Mouse (Mus musculus) hindbrain, postnatal 0 days (tissue): ENCODE results near the gene Ubfd1. TPM values are rescaled to one million over a fixed set of nuclear protein-coding genes. Genes with fewer than 3 reads are reported as not detected.

ENCODE experiments used
- ATAC-seq: fragments of 200-750 bp; cut with Nextera tagmentation; 2 replicates; pipeline ENCODE4 v1.8.0; 2017; ENCODE audit warnings: mild to moderate bottlenecking, moderate TSS enrichment, moderate library complexity
- DNase-seq: peaks from one replicate; pipeline ENCODE4 v3.0.0-alpha.2; 2015; ENCODE audit warnings: low spot score
- H3K27ac ChIP-seq: fragments of 300-500 bp; sonication (generic); 2 replicates; pipeline ENCODE4 v1.5.1; 2014; ENCODE audit warnings: mild to moderate bottlenecking
- H3K27me3 ChIP-seq: fragments of 300-500 bp; sonication (generic); 2 replicates; pipeline ENCODE4 v1.6.1; 2014; ENCODE audit warnings: low read length, mixed read lengths; ENCODE audit not compliant: insufficient read depth
- H3K36me3 ChIP-seq: fragments of 300-500 bp; sonication (generic); 2 replicates; pipeline ENCODE4 v1.6.1; 2014; ENCODE audit warnings: low read length, mixed read lengths; ENCODE audit not compliant: insufficient read depth
- H3K4me1 ChIP-seq: fragments of 300-500 bp; sonication (generic); 2 replicates; pipeline ENCODE4 v1.6.1; 2014; ENCODE audit warnings: antibody characterized with exemption, low read length, mixed read lengths; ENCODE audit not compliant: insufficient read depth
- H3K4me2 ChIP-seq: fragments of 300-500 bp; sonication (generic); 2 replicates; pipeline ENCODE4 v1.6.1; 2014; ENCODE audit warnings: low read depth, mild to moderate bottlenecking, low read length, moderate library complexity, mixed read lengths
- H3K4me3 ChIP-seq: fragments of 300-500 bp; sonication (generic); 2 replicates; pipeline ENCODE4 v1.5.1; 2014; ENCODE audit warnings: low read length
- H3K9ac ChIP-seq: fragments of 300-500 bp; sonication (generic); replicated peaks from 2 replicates; pipeline ENCODE4 v1.6.1; 2014; ENCODE audit warnings: mild to moderate bottlenecking, low read length, moderate library complexity, mixed read lengths
- H3K9me3 ChIP-seq: fragments of 300-500 bp; sonication (generic); 2 replicates; pipeline ENCODE4 v1.6.1; 2016; ENCODE audit warnings: low read length, mixed read lengths
- CTCF ChIP-seq: IDR thresholded peaks from 2 replicates; pipeline ENCODE4 v1.5.1; 2016; ENCODE audit warnings: antibody characterized with exemption, control low read depth, low read depth
- WGBS: fragments of 180-500 bp; shearing (Covaris S2); extraction: QIAGEN DNeasy Blood & Tissue Kit; methylation state at CpG from one replicate; pipeline ENCODE4 v1.1.7; 2014; 5-methylcytosine and 5-hydroxymethylcytosine counted together
- polyA plus RNA-seq: library from polyadenylated mRNA; unstranded; fragments of >200 nt; fragmentation: Nextera tagmentation; extraction: Ambion mirVana; gene quantifications from 2 replicates; pipeline ENCODE4 v1.2.1, GENCODE M21; 2015
- total RNA-seq: library from RNA; depleted of rRNA; stranded (reverse); fragments of >200 nt; gene quantifications from 2 replicates; pipeline ENCODE4 v1.2.3, GENCODE M21; 2014; rRNA removed

The Ubfd1 gene
- total and polyA plus RNA-seq, 2 experiments from 2014 or later: 60.7 to 130 TPM

GRCm38 (mm10) chr7:122101747-122102244 lies 34.8 kb downstream of the Ubfd1 start, which contains the start of gene Ndufab1:
Gene Ndufab1 (minus strand): TSS chr7:122101886.
- peak; percentile 97 for DNase-seq
- Histone ChIP-seq H3K27me3 (no peaks in the 10 kb centered on the region), H3K4me3 (peak within 1 kb of the TSS; percentile 71), H3K4me2 (peak within 1 kb of the TSS; percentile 72), H3K36me3 (no peaks in the 10 kb centered on the region), H3K4me1 (peaks cover 10% of the 10 kb centered on the region), H3K9me3 (no peaks in the 10 kb centered on the region), H3K27ac (peak within 1 kb of the TSS; percentile 73), H3K9ac (peak within 1 kb of the TSS; percentile 76)
- WGBS: under 1% methylated on average over 34 of the region's 43 CpGs
- TF ChIP-seq CTCF: peak; percentile 67
- peak; percentile 99 for ATAC-seq

GRCm38 (mm10) chr7:122108206-122108605 lies 41.2 kb downstream of the Ubfd1 start:
- no peaks in the 10 kb centered on the region for H3K4me1 ChIP-seq
- WGBS: 97% methylated on average over 6 of the region's 6 CpGs
- H3K27me3 ChIP-seq: no peaks in the 10 kb centered on the region
- H3K4me2 ChIP-seq: no peak overlapping the region
- ATAC-seq (no peak), DNase-seq (no peak)
- peaks cover 4% of the 10 kb centered on the region; the same call in 1 of the 2 replicates for H3K36me3 ChIP-seq
- no peak overlapping the region for H3K9ac ChIP-seq
- no peak overlapping the region for H3K27ac ChIP-seq
- no peak for TF ChIP-seq CTCF
- no peak overlapping the region for H3K4me3 ChIP-seq
- no peaks in the 10 kb centered on the region for H3K9me3 ChIP-seq

- WGBS: 85% methylated on average over 4 of the region's 4 CpGs
- TF ChIP-seq CTCF: no peak
- Histone ChIP-seq H3K9me3 (no peaks in the 10 kb centered on the region), H3K4me3 (no peak overlapping the region), H3K9ac (no peak overlapping the region), H3K4me1 (no peaks in the 10 kb centered on the region), H3K27ac (no peak overlapping the region), H3K4me2 (no peak overlapping the region), H3K27me3 (no peaks in the 10 kb centered on the region), H3K36me3 (peaks cover 5% of the 10 kb centered on the region)
- no peak for DNase-seq
- no peak for ATAC-seq
Measured at GRCm38 (mm10) chr7:122123518-122123917, 56.5 kb downstream of the Ubfd1 start.

- H3K27me3 ChIP-seq: no peaks in the 10 kb centered on the region
- WGBS: 71% methylated on average over 8 of the region's 8 CpGs
- H3K4me1 ChIP-seq: no peaks in the 10 kb centered on the region
- H3K9ac ChIP-seq: no peak overlapping the region
- ATAC-seq (no peak), DNase-seq (no peak)
- H3K27ac ChIP-seq: no peak overlapping the region
- peaks cover 5% of the 10 kb centered on the region for H3K36me3 ChIP-seq
- no peak overlapping the region for H3K4me3 ChIP-seq
- peak; percentile 23 for TF ChIP-seq CTCF
- no peak overlapping the region for H3K4me2 ChIP-seq
- no peaks in the 10 kb centered on the region for H3K9me3 ChIP-seq
Measured at GRCm38 (mm10) chr7:122125636-122126035, 58.7 kb downstream of the Ubfd1 start.

- no peaks in the 10 kb centered on the region for H3K27me3 ChIP-seq
- ATAC-seq: no peak
- H3K36me3 ChIP-seq: peaks cover 5% of the 10 kb centered on the region; the same call in 1 of the 2 replicates
- no peak overlapping the region for H3K4me3 ChIP-seq
- H3K4me1 ChIP-seq: no peaks in the 10 kb centered on the region
- H3K27ac ChIP-seq: no peak overlapping the region
- H3K4me2 ChIP-seq: no peak overlapping the region
- H3K9me3 ChIP-seq: no peaks in the 10 kb centered on the region
- no peak overlapping the region for H3K9ac ChIP-seq
- 96% methylated on average over 11 of the region's 11 CpGs for WGBS
- DNase-seq: no peak
- TF ChIP-seq CTCF: no peak
Measured at GRCm38 (mm10) chr7:122126946-122127345, 60.0 kb downstream of the Ubfd1 start.

Other genes starting within 250 kb of the Ubfd1 start
- 0.07 and 0.16 TPM in 2 replicates for gene Scnn1b, start 202.1 kb upstream of the Ubfd1 start, total RNA-seq
- 0.25 and 0.29 TPM in 2 replicates for gene Scnn1b, start 202.1 kb upstream of the Ubfd1 start, polyA plus RNA-seq
- gene Cog7, start 85.5 kb upstream of the Ubfd1 start, total RNA-seq: 38.1 and 39.0 TPM in 2 replicates
- gene Cog7, start 85.5 kb upstream of the Ubfd1 start, polyA plus RNA-seq: 32.2 and 34.2 TPM in 2 replicates
- gene Gga2, start 46.0 kb upstream of the Ubfd1 start, total RNA-seq: 24.3 and 37.5 TPM in 2 replicates
- 21.4 and 21.5 TPM in 2 replicates for gene Gga2, start 46.0 kb upstream of the Ubfd1 start, polyA plus RNA-seq
- 14.5 and 22.0 TPM in 2 replicates for gene Ears2, start 88 bp downstream of the Ubfd1 start, total RNA-seq
- gene Ears2, start 88 bp downstream of the Ubfd1 start, polyA plus RNA-seq: 7.9 and 8.4 TPM in 2 replicates
- gene Ndufab1, start 34.7 kb downstream of the Ubfd1 start, total RNA-seq: 41.4 and 67.2 TPM in 2 replicates
- 815 and 826 TPM in 2 replicates for gene Ndufab1, start 34.7 kb downstream of the Ubfd1 start, polyA plus RNA-seq
- 2.6 and 5.4 TPM in 2 replicates for gene Palb2, start 65.8 kb downstream of the Ubfd1 start, total RNA-seq
- gene Palb2, start 65.8 kb downstream of the Ubfd1 start, polyA plus RNA-seq: 2.0 and 2.8 TPM in 2 replicates
- gene Dctn5, start 65.9 kb downstream of the Ubfd1 start, total RNA-seq: 96.1 and 117 TPM in 2 replicates
- 143 and 154 TPM in 2 replicates for gene Dctn5, start 65.9 kb downstream of the Ubfd1 start, polyA plus RNA-seq
- 12.0 and 15.6 TPM in 2 replicates for gene Plk1, start 92.3 kb downstream of the Ubfd1 start, total RNA-seq
- 15.1 and 18.5 TPM in 2 replicates for gene Plk1, start 92.3 kb downstream of the Ubfd1 start, polyA plus RNA-seq
- 1.6 and 2.0 TPM in 2 replicates for gene Ern2, start 119.0 kb downstream of the Ubfd1 start, total RNA-seq
- gene Ern2, start 119.0 kb downstream of the Ubfd1 start, polyA plus RNA-seq: 1.4 TPM in 2 replicates
- 0.78 and 1.0 TPM in 2 replicates for gene Chp2, start 152.3 kb downstream of the Ubfd1 start, total RNA-seq
- 1.3 and 1.4 TPM in 2 replicates for gene Chp2, start 152.3 kb downstream of the Ubfd1 start, polyA plus RNA-seq
- gene Prkcb, start 221.6 kb downstream of the Ubfd1 start, total RNA-seq: 255 and 261 TPM in 2 replicates
- gene Prkcb, start 221.6 kb downstream of the Ubfd1 start, polyA plus RNA-seq: 187 and 200 TPM in 2 replicates